Mouse (Mus musculus) midbrain, postnatal 0 days (tissue): ENCODE data around the gene Tenm4. TPM values are rescaled to one million over a fixed set of nuclear protein-coding genes. Genes with fewer than 3 reads are reported as not detected.

Source experiments
- ATAC-seq: fragments of 200-750 bp; cut with Nextera tagmentation; 2 replicates; pipeline ENCODE4 v1.8.0; 2017; ENCODE audit warnings: moderate number of reproducible peaks, mild to moderate bottlenecking, moderate TSS enrichment, moderate library complexity; ENCODE audit not compliant: low FRiP score
- DNase-seq: peaks from one replicate; pipeline ENCODE4 v3.0.0-alpha.2; 2015; ENCODE audit warnings: low spot score
- H3K27ac ChIP-seq: fragments of 300-500 bp; sonication (generic); 2 replicates; pipeline ENCODE4 v1.5.1; 2014; ENCODE audit warnings: low read depth, mild to moderate bottlenecking, low read length, mixed read lengths
- H3K27me3 ChIP-seq: fragments of 300-500 bp; sonication (generic); 2 replicates; pipeline ENCODE4 v1.6.1; 2014; ENCODE audit warnings: low read length, control low read depth, mixed read lengths; ENCODE audit not compliant: insufficient read depth
- H3K36me3 ChIP-seq: fragments of 300-500 bp; sonication (generic); 2 replicates; pipeline ENCODE4 v1.6.1; 2014; ENCODE audit warnings: low read length, control low read depth, mixed read lengths; ENCODE audit not compliant: insufficient read depth
- H3K4me1 ChIP-seq: fragments of 300-500 bp; sonication (generic); 2 replicates; pipeline ENCODE4 v1.6.1; 2014; ENCODE audit warnings: mild to moderate bottlenecking, control low read depth, antibody characterized with exemption, low read length, mixed read lengths; ENCODE audit not compliant: insufficient read depth
- H3K4me2 ChIP-seq: fragments of 300-500 bp; sonication (generic); 2 replicates; pipeline ENCODE4 v1.6.1; 2014; ENCODE audit warnings: low read depth, mild to moderate bottlenecking, low read length, mixed read lengths; ENCODE audit not compliant: poor library complexity, severe bottlenecking
- H3K4me3 ChIP-seq: fragments of 300-500 bp; sonication (generic); 2 replicates; pipeline ENCODE4 v1.5.1; 2014; ENCODE audit warnings: low read depth, mild to moderate bottlenecking, low read length, moderate library complexity
- H3K9ac ChIP-seq: fragments of 300-500 bp; sonication (generic); replicated peaks from 2 replicates; pipeline ENCODE4 v1.6.1; 2014; ENCODE audit warnings: mild to moderate bottlenecking, low read length, moderate library complexity, mixed read lengths; ENCODE audit not compliant: poor library complexity, severe bottlenecking
- H3K9me3 ChIP-seq: fragments of 300-500 bp; sonication (generic); 2 replicates; pipeline ENCODE4 v1.6.1; 2016; ENCODE audit warnings: low read length, control low read depth
- CTCF ChIP-seq: IDR thresholded peaks from 2 replicates; pipeline ENCODE4 v1.5.1; 2016; ENCODE audit warnings: antibody characterized with exemption, mild to moderate bottlenecking
- WGBS: fragments of 180-500 bp; shearing (Covaris S2); extraction: QIAGEN DNeasy Blood & Tissue Kit; methylation state at CpG from one replicate; pipeline ENCODE4 v1.1.7; 2014; 5-methylcytosine and 5-hydroxymethylcytosine counted together
- polyA plus RNA-seq: library from polyadenylated mRNA; unstranded; fragments of >200 nt; fragmentation: Nextera tagmentation; extraction: Ambion mirVana; gene quantifications from 2 replicates; pipeline ENCODE4 v1.2.1, GENCODE M21; 2015
- total RNA-seq: library from RNA; depleted of rRNA; stranded (reverse); fragments of >200 nt; gene quantifications from 2 replicates; pipeline ENCODE4 v1.2.3, GENCODE M21; 2014

The Tenm4 gene
- total and polyA plus RNA-seq, 2 experiments from 2014 or later = 35.9 to 56.0 TPM

GRCm38 (mm10) chr7:96769784-96770183 lies 598.7 kb downstream of the Tenm4 start:
- no peak overlapping the region for H3K4me3 ChIP-seq
- 76% methylated on average over 4 of the region's 4 CpGs for WGBS
- ATAC-seq (no peak), DNase-seq (no peak)
- no peaks in the 10 kb centered on the region for H3K4me1 ChIP-seq
- no peak overlapping the region for H3K9ac ChIP-seq
- H3K9me3 ChIP-seq = no peaks in the 10 kb centered on the region
- TF ChIP-seq CTCF = peak; percentile 65
- no peak overlapping the region for H3K27ac ChIP-seq
- H3K4me2 ChIP-seq = no peak overlapping the region
- H3K27me3 ChIP-seq = no peaks in the 10 kb centered on the region; the same call in 1 of the 2 replicates
- H3K36me3 ChIP-seq = no peaks in the 10 kb centered on the region; the same call in 1 of the 2 replicates

GRCm38 (mm10) chr7:96772966-96773365 lies 601.9 kb downstream of the Tenm4 start:
- no peaks in the 10 kb centered on the region for H3K9me3 ChIP-seq
- H3K4me1 ChIP-seq = no peaks in the 10 kb centered on the region
- no peak for TF ChIP-seq CTCF
- DNase-seq (no peak), ATAC-seq (no peak)
- 75% methylated on average over 4 of the region's 4 CpGs for WGBS
- no peak overlapping the region for H3K27ac ChIP-seq
- H3K4me3 ChIP-seq = no peak overlapping the region
- no peaks in the 10 kb centered on the region; the same call in 1 of the 2 replicates for H3K36me3 ChIP-seq
- no peak overlapping the region for H3K9ac ChIP-seq
- H3K27me3 ChIP-seq = no peaks in the 10 kb centered on the region; the same call in 1 of the 2 replicates
- H3K4me2 ChIP-seq = no peak overlapping the region

- H3K27me3 ChIP-seq = no peaks in the 10 kb centered on the region; the same call in 1 of the 2 replicates
These were observed 602.7 kb downstream of the Tenm4 start for GRCm38 (mm10) chr7:96773585-96774225.

GRCm38 (mm10) chr7:96775080-96775486 lies 604.0 kb downstream of the Tenm4 start:
- Histone ChIP-seq H3K4me1 (no peaks in the 10 kb centered on the region), H3K9me3 (no peaks in the 10 kb centered on the region), H3K27me3 (no peaks in the 10 kb centered on the region; the same call in 1 of the 2 replicates), H3K9ac (no peak overlapping the region), H3K4me3 (no peak overlapping the region), H3K27ac (no peak overlapping the region), H3K4me2 (no peak overlapping the region), H3K36me3 (no peaks in the 10 kb centered on the region; the same call in 1 of the 2 replicates)
- WGBS = 44% methylated on average over 6 of the region's 6 CpGs
- DNase-seq (no peak), ATAC-seq (no peak)
- TF ChIP-seq CTCF = no peak

More at GRCm38 (mm10) chr7:96773585-96774225, 602.7 kb downstream of the Tenm4 start:
- WGBS = 90% methylated on average over 17 of the region's 17 CpGs
- no peak overlapping the region for H3K4me2 ChIP-seq
- H3K4me3 ChIP-seq = no peak overlapping the region
- H3K9ac ChIP-seq = no peak overlapping the region
- H3K36me3 ChIP-seq = no peaks in the 10 kb centered on the region; the same call in 1 of the 2 replicates
- DNase-seq (no peak), ATAC-seq (no peak)
- H3K4me1 ChIP-seq = no peaks in the 10 kb centered on the region
- H3K27ac ChIP-seq = no peak overlapping the region
- H3K9me3 ChIP-seq = no peaks in the 10 kb centered on the region
- TF ChIP-seq CTCF = no peak

GRCm38 (mm10) chr7:96777938-96778600 lies 607.0 kb downstream of the Tenm4 start:
- no peaks in the 10 kb centered on the region for H3K4me1 ChIP-seq
- 0 out of 2 replicates have a peak, but pooled peaks have one; percentile 0 for TF ChIP-seq CTCF
- no peaks in the 10 kb centered on the region for H3K27me3 ChIP-seq
- no peak overlapping the region for H3K9ac ChIP-seq
- 93% methylated on average over 8 of the region's 8 CpGs for WGBS
- H3K4me3 ChIP-seq = no peak overlapping the region
- ATAC-seq (no peak), DNase-seq (no peak)
- no peak overlapping the region for H3K27ac ChIP-seq
- H3K36me3 ChIP-seq = 0 out of 2 replicates have a peak, but pooled peaks cover 3% of the 10 kb centered on the region
- H3K9me3 ChIP-seq = no peaks in the 10 kb centered on the region
- H3K4me2 ChIP-seq = no peak overlapping the region

- Histone ChIP-seq H3K36me3 (0 out of 2 replicates have a peak, but pooled peaks cover 3% of the 10 kb centered on the region), H3K4me2 (no peak overlapping the region), H3K9ac (no peak overlapping the region), H3K27me3 (no peaks in the 10 kb centered on the region), H3K4me3 (no peak overlapping the region), H3K4me1 (no peaks in the 10 kb centered on the region), H3K27ac (no peak overlapping the region), H3K9me3 (no peaks in the 10 kb centered on the region)
- TF ChIP-seq CTCF = peak; percentile 63
- DNase-seq (no peak), ATAC-seq (no peak)
- 77% methylated on average over 3 of the region's 3 CpGs for WGBS
These were observed 607.5 kb downstream of the Tenm4 start for GRCm38 (mm10) chr7:96778601-96778969.
